Mouse (Mus musculus): ENCODE measurements around the gene Trim2. TPM values are rescaled to one million over a fixed set of nuclear protein-coding genes. Genes with fewer than 3 reads are reported as not detected.

The Trim2 gene
- total and polyA plus RNA-seq, 2 experiments from 2014 or later, result 149 to 291 TPM

- Histone ChIP-seq H3K9me3 (ENCODE audit: low read length) (no peaks in the 10 kb centered on the region), H3K27me3 (ENCODE audit: insufficient read depth, low read length) (no peaks in the 10 kb centered on the region), H3K4me1 (ENCODE audit: insufficient read depth, low read length) (0 out of 2 replicates have a peak, but pooled peaks cover 10% of the 10 kb centered on the region), H3K9ac (replicated peaks; ENCODE audit: low read length, poor library complexity, severe bottlenecking) (no peak overlapping the region), H3K4me2 (ENCODE audit: low read depth, low read length, poor library complexity, severe bottlenecking) (no peak overlapping the region), H3K36me3 (ENCODE audit: insufficient read depth, low read length) (no peaks in the 10 kb centered on the region), H3K4me3 (ENCODE audit: low read depth, low read length) (no peak overlapping the region), H3K27ac (ENCODE audit: low read depth, low read length) (no peak overlapping the region)
- TF ChIP-seq CTCF (IDR thresholded peaks at IDR 0.05), result no peak
- DNase-seq (ENCODE audit: low spot score) (no peak), ATAC-seq (ENCODE audit: low FRiP score) (no peak)
- WGBS, result 72% methylated on average over 3 of the region's 3 CpGs
These were observed 8.5 kb downstream of the Trim2 start for GRCm38 (mm10) chr3:84298186-84298585.

- H3K9ac ChIP-seq (replicated peaks; ENCODE audit: low read length, poor library complexity, severe bottlenecking), result no peak overlapping the region
- H3K9me3 ChIP-seq (ENCODE audit: low read length), result no peaks in the 10 kb centered on the region
- no peak for TF ChIP-seq CTCF (IDR thresholded peaks at IDR 0.05)
- H3K27ac ChIP-seq (ENCODE audit: low read depth, low read length), result no peak overlapping the region
- no peak for DNase-seq (ENCODE audit: low spot score)
- no peak overlapping the region for H3K4me2 ChIP-seq (ENCODE audit: low read depth, low read length, poor library complexity, severe bottlenecking)
- 0 out of 2 replicates have a peak, but pooled peaks cover 3% of the 10 kb centered on the region for H3K4me1 ChIP-seq (ENCODE audit: insufficient read depth, low read length)
- ATAC-seq (ENCODE audit: low FRiP score), result no peak
- H3K27me3 ChIP-seq (ENCODE audit: insufficient read depth, low read length), result no peaks in the 10 kb centered on the region
- 41% methylated on average over 2 of the region's 2 CpGs for WGBS
- no peak overlapping the region for H3K4me3 ChIP-seq (ENCODE audit: low read depth, low read length)
- H3K36me3 ChIP-seq (ENCODE audit: insufficient read depth, low read length), result no peaks in the 10 kb centered on the region
These were observed 10.0 kb downstream of the Trim2 start for GRCm38 (mm10) chr3:84296676-84297075.

GRCm38 (mm10) chr3:84294734-84295133 lies 11.9 kb downstream of the Trim2 start:
- WGBS, result 67% methylated on average over 9 of the region's 9 CpGs
- Histone ChIP-seq H3K4me2 (ENCODE audit: low read depth, low read length, poor library complexity, severe bottlenecking) (no peak overlapping the region), H3K4me1 (ENCODE audit: insufficient read depth, low read length) (no peaks in the 10 kb centered on the region), H3K27ac (ENCODE audit: low read depth, low read length) (no peak overlapping the region), H3K27me3 (ENCODE audit: insufficient read depth, low read length) (no peaks in the 10 kb centered on the region), H3K36me3 (ENCODE audit: insufficient read depth, low read length) (no peaks in the 10 kb centered on the region), H3K9ac (replicated peaks; ENCODE audit: low read length, poor library complexity, severe bottlenecking) (no peak overlapping the region), H3K9me3 (ENCODE audit: low read length) (no peaks in the 10 kb centered on the region), H3K4me3 (ENCODE audit: low read depth, low read length) (no peak overlapping the region)
- TF ChIP-seq CTCF (IDR thresholded peaks at IDR 0.05), result no peak
- DNase-seq (ENCODE audit: low spot score) (no peak), ATAC-seq (ENCODE audit: low FRiP score) (no peak)

GRCm38 (mm10) chr3:84293666-84294595 lies 12.7 kb downstream of the Trim2 start:
- Histone ChIP-seq H3K27ac (ENCODE audit: low read depth, low read length) (no peak overlapping the region), H3K36me3 (ENCODE audit: insufficient read depth, low read length) (no peaks in the 10 kb centered on the region), H3K27me3 (ENCODE audit: insufficient read depth, low read length) (no peaks in the 10 kb centered on the region), H3K4me1 (ENCODE audit: insufficient read depth, low read length) (no peaks in the 10 kb centered on the region), H3K4me2 (ENCODE audit: low read depth, low read length, poor library complexity, severe bottlenecking) (no peak overlapping the region), H3K9me3 (ENCODE audit: low read length) (no peaks in the 10 kb centered on the region), H3K9ac (replicated peaks; ENCODE audit: low read length, poor library complexity, severe bottlenecking) (no peak overlapping the region), H3K4me3 (ENCODE audit: low read depth, low read length) (no peak overlapping the region)
- ATAC-seq (ENCODE audit: low FRiP score) (no peak), DNase-seq (ENCODE audit: low spot score) (no peak)
- WGBS, result 52% methylated on average over 13 of the region's 13 CpGs
- TF ChIP-seq CTCF (IDR thresholded peaks at IDR 0.05), result no peak

- no peak for TF ChIP-seq CTCF (IDR thresholded peaks at IDR 0.05)
- ATAC-seq (ENCODE audit: low FRiP score), result no peak
- 74% methylated on average over 5 of the region's 5 CpGs for WGBS
These were observed 14.4 kb downstream of the Trim2 start for GRCm38 (mm10) chr3:84292238-84292637.

GRCm38 (mm10) chr3:84288931-84289330 lies 17.7 kb downstream of the Trim2 start:
- Histone ChIP-seq H3K27ac (ENCODE audit: low read depth, low read length) (no peak overlapping the region), H3K4me3 (ENCODE audit: low read depth, low read length) (no peak overlapping the region), H3K9me3 (ENCODE audit: low read length) (no peaks in the 10 kb centered on the region), H3K4me2 (ENCODE audit: low read depth, low read length, poor library complexity, severe bottlenecking) (no peak overlapping the region), H3K36me3 (ENCODE audit: insufficient read depth, low read length) (no peaks in the 10 kb centered on the region), H3K9ac (replicated peaks; ENCODE audit: low read length, poor library complexity, severe bottlenecking) (no peak overlapping the region), H3K27me3 (ENCODE audit: insufficient read depth, low read length) (no peaks in the 10 kb centered on the region), H3K4me1 (ENCODE audit: insufficient read depth, low read length) (peaks cover 8% of the 10 kb centered on the region; the same call in 1 of the 2 replicates)
- DNase-seq (ENCODE audit: low spot score) (no peak), ATAC-seq (ENCODE audit: low FRiP score) (no peak)
- TF ChIP-seq CTCF (IDR thresholded peaks at IDR 0.05), result no peak
- 83% methylated on average over 4 of the region's 4 CpGs for WGBS

More at GRCm38 (mm10) chr3:84292238-84292637, 14.4 kb downstream of the Trim2 start:
- Histone ChIP-seq H3K27ac (ENCODE audit: low read depth, low read length) (no peak overlapping the region), H3K9ac (replicated peaks; ENCODE audit: low read length, poor library complexity, severe bottlenecking) (no peak overlapping the region), H3K4me1 (ENCODE audit: insufficient read depth, low read length) (no peaks in the 10 kb centered on the region), H3K9me3 (ENCODE audit: low read length) (no peaks in the 10 kb centered on the region), H3K36me3 (ENCODE audit: insufficient read depth, low read length) (no peaks in the 10 kb centered on the region), H3K4me3 (ENCODE audit: low read depth, low read length) (no peak overlapping the region), H3K27me3 (ENCODE audit: insufficient read depth, low read length) (no peaks in the 10 kb centered on the region), H3K4me2 (ENCODE audit: low read depth, low read length, poor library complexity, severe bottlenecking) (no peak overlapping the region)
- DNase-seq (ENCODE audit: low spot score), result no peak
